ENCODE assay signal across 8 mouse cellular contexts in the genomic region with DNA sequence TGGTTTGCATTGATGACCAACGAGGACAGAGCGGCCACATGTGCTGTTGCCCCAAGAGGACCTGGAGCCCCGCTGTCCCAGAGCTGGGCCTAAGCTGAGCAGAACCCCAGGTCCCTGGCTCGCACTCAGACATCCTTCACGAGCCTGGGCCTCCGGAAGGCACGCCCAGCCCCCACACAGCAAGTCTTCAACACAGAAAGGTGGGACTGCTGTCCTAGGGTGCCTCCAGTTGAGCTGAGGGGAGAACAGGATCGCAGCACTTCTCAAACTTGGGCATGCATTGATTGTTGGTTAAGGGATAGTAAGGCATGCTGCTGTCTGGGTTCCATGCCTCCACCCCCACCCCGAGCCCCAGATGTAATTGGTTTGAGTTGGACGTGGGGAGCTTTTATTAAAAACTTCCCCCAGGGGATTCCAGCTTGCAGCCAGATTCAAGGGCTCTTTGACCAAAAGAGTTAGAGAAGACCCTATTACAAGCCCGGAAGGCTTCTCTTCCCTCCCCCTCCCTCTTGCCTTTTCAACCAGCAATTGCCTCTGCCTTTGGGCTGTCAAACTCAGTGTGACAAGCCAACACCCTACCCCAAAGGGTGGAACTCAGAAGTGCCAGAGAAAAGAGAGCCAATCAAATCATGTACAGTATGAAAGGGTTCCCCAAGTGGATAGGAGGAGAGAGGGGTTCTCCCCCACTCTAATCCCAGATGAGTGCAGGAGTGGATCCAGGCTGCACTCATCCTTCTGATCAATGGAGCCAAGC. TPM values are rescaled to one million over a fixed set of nuclear protein-coding genes. Genes with fewer than 3 reads are reported as not detected.
DNase-seq lines count a peak whose midpoint lies in the region; ATAC-seq and TF ChIP-seq lines count a peak whose summit lies in the region.

No protein-coding gene starts in this region.

- peak; percentile 21 for ATAC-seq in intestine, postnatal 0 days
- ATAC-seq in midbrain, embryonic 16.5 days, result peak; percentile 80

- TF ChIP-seq CTCF in cerebellum, adult 2 months (IDR thresholded peaks at IDR 0.05; ENCODE audit: borderline replicate concordance, insufficient read depth, low read depth, low read length), result no peak
- no peak for TF ChIP-seq CTCF in intestine, postnatal 0 days (IDR thresholded peaks at IDR 0.05; ENCODE audit: low read depth)

- no peaks in the 10 kb centered on the region for H3K9me3 ChIP-seq in forebrain, embryonic 10.5 days
- no peaks in the 10 kb centered on the region for H3K9me3 ChIP-seq in intestine, postnatal 0 days (ENCODE audit: control insufficient read depth)
- no peaks in the 10 kb centered on the region for H3K9me3 ChIP-seq in midbrain, embryonic 16.5 days (replicated peaks; ENCODE audit: control insufficient read depth, low read length, poor library complexity, severe bottlenecking)

- peaks cover 6% of the 10 kb centered on the region for H3K4me1 ChIP-seq in cerebellum, adult 2 months (ENCODE audit: control insufficient read depth, insufficient read depth, low read length)
- H3K4me1 ChIP-seq in forebrain, embryonic 10.5 days, result peaks cover 42% of the 10 kb centered on the region
- H3K4me1 ChIP-seq in intestine, postnatal 0 days (replicated peaks; ENCODE audit: control insufficient read depth, insufficient read depth, low read length), result 0 out of 2 replicates have a peak, but pooled peaks cover 4% of the 10 kb centered on the region
- peaks cover 9% of the 10 kb centered on the region for H3K4me1 ChIP-seq in midbrain, embryonic 16.5 days (ENCODE audit: control insufficient read depth, insufficient read depth, low read length)

- peak overlapping the region; percentile 59 for H3K9ac ChIP-seq in intestine, postnatal 0 days (ENCODE audit: low read depth, low read length)
- peak overlapping the region; percentile 71 for H3K9ac ChIP-seq in midbrain, embryonic 16.5 days (ENCODE audit: low read depth, low read length)

- H3K36me3 ChIP-seq in forebrain, embryonic 10.5 days (replicated peaks), result no peaks in the 10 kb centered on the region
- H3K36me3 ChIP-seq in intestine, postnatal 0 days (ENCODE audit: control insufficient read depth, insufficient read depth), result no peaks in the 10 kb centered on the region
- H3K36me3 ChIP-seq in midbrain, embryonic 16.5 days (ENCODE audit: control insufficient read depth, insufficient read depth, low read length), result no peaks in the 10 kb centered on the region

- H3K27ac ChIP-seq in cerebellum, adult 2 months (ENCODE audit: insufficient read depth, low read length), result peak overlapping the region; percentile 93
- H3K27ac ChIP-seq in forebrain, embryonic 10.5 days, result peak overlapping the region; percentile 87
- H3K27ac ChIP-seq in intestine, postnatal 0 days (ENCODE audit: low read depth, low read length), result peak overlapping the region; percentile 58
- H3K27ac ChIP-seq in midbrain, embryonic 16.5 days (ENCODE audit: low read length), result 0 out of 2 replicates have a peak overlapping the region, but pooled peaks have one; percentile 48

- TF ChIP-seq POLR2A in cerebellum, adult 2 months (IDR thresholded peaks at IDR 0.05; ENCODE audit: borderline replicate concordance, insufficient read depth, low read length), result no peak

- peak; percentile 37 to 48 for DNase-seq in cerebellum, adult 2 months
- no peak for DNase-seq in cerebellum, adult 11 months
- peak; percentile 43 to 57 for DNase-seq in right cerebral cortex, postnatal 10 days (ENCODE audit: low spot score in 2 of 2)
- DNase-seq in right cerebral cortex, postnatal 25 days, result no peak
- DNase-seq in forebrain, embryonic 10.5 days (ENCODE audit: extremely low spot score, low spot score), result no peak
- no peak for DNase-seq in adrenal gland, adult (ENCODE audit: inconsistent age in 2 of 2, low spot score in 1 of 2)

- 1% methylated on average over 11 of the region's 11 CpGs for WGBS in cerebellum, adult 2 months
- 3% methylated on average over 11 of the region's 11 CpGs for WGBS in forebrain, embryonic 10.5 days
- 8% methylated on average over 11 of the region's 11 CpGs for WGBS in intestine, postnatal 0 days
- WGBS in midbrain, embryonic 16.5 days, result 3% methylated on average over 11 of the region's 11 CpGs

- no peaks in the 10 kb centered on the region for H3K27me3 ChIP-seq in cerebellum, adult 2 months (ENCODE audit: control insufficient read depth, insufficient read depth, low read length)
- H3K27me3 ChIP-seq in forebrain, embryonic 10.5 days (ENCODE audit: poor library complexity, severe bottlenecking), result peaks cover 4% of the 10 kb centered on the region; the same call in 1 of the 2 replicates
- no peaks in the 10 kb centered on the region for H3K27me3 ChIP-seq in intestine, postnatal 0 days (replicated peaks; ENCODE audit: control insufficient read depth, insufficient read depth, low read length)
- no peaks in the 10 kb centered on the region for H3K27me3 ChIP-seq in midbrain, embryonic 16.5 days (ENCODE audit: control insufficient read depth, insufficient read depth, low read depth, low read length)

- peak overlapping the region; percentile 88 for H3K4me3 ChIP-seq in cerebellum, adult 2 months (replicated peaks; ENCODE audit: insufficient read depth, low read depth, low read length)
- H3K4me3 ChIP-seq in forebrain, embryonic 10.5 days, result peak overlapping the region; percentile 51
- H3K4me3 ChIP-seq in intestine, postnatal 0 days (ENCODE audit: low read depth, low read length), result peak overlapping the region; percentile 57
- H3K4me3 ChIP-seq in midbrain, embryonic 16.5 days (ENCODE audit: low read depth, low read length), result peak overlapping the region; percentile 60

- peak overlapping the region; percentile 80 for H3K4me2 ChIP-seq in intestine, postnatal 0 days (replicated peaks; ENCODE audit: low read depth)
- peak overlapping the region; percentile 91 for H3K4me2 ChIP-seq in midbrain, embryonic 16.5 days (ENCODE audit: low read length)

RNA-seq across cellular contexts. Expression of a gene that starts 1.0 kb away (rescaled TPM):
- 882 and 1,083 TPM in 2 replicates for polyA plus RNA-seq in cerebellum, adult 2 months (2012; rRNA removed)
- 28.4 and 33.4 TPM in 2 replicates for polyA plus RNA-seq in forebrain, embryonic 10.5 days (2016; fragmentation: Nextera tagmentation; extraction: Ambion mirVana)
- 234 and 236 TPM in 2 replicates for polyA plus RNA-seq in intestine, postnatal 0 days (2015; fragmentation: Nextera tagmentation; extraction: Ambion mirVana)
- 68.4 and 80.2 TPM in 2 replicates for polyA plus RNA-seq in midbrain, embryonic 16.5 days (2015; fragmentation: Nextera tagmentation; extraction: Ambion mirVana)

RNA-seq across cellular contexts. Expression of a gene that starts 12.0 kb away (rescaled TPM):
- 7.3 and 9.9 TPM in 2 replicates for polyA plus RNA-seq in cerebellum, adult 2 months (2012; rRNA removed)
- polyA plus RNA-seq in forebrain, embryonic 10.5 days (2016; fragmentation: Nextera tagmentation; extraction: Ambion mirVana), result not detected in 2 replicates
- polyA plus RNA-seq in intestine, postnatal 0 days (2015; fragmentation: Nextera tagmentation; extraction: Ambion mirVana), result 0.16 TPM in 1 of 2 replicates, not detected in the other
- polyA plus RNA-seq in midbrain, embryonic 16.5 days (2015; fragmentation: Nextera tagmentation; extraction: Ambion mirVana), result 1.2 and 1.8 TPM in 2 replicates

Comparison
In these comparisons a context has a peak if more than half of its experiments do, and no peak if none do; other contexts are left out.
1. DNase-seq: peak in cerebellum, adult 2 months (2 of 2) and right cerebral cortex, postnatal 10 days (2 of 2); none in cerebellum, adult 11 months (single experiment), right cerebral cortex, postnatal 25 days (single experiment), forebrain, embryonic 10.5 days (single experiment) and adrenal gland, adult (0 of 2).
2. Peak in every context shown above with its lines, with median percentiles within 50 percentile points of each other: H3K27ac ChIP-seq and H3K4me3 ChIP-seq.